Mouse (Mus musculus) T-helper 2 cell (primary cell): Measurements from ENCODE around the gene Znrf2.
"Not testable (repeated sequence)": the region's sequence is repeated elsewhere in the genome, so short reads cannot be mapped to it uniquely, and the experiment has no call there.

Source experiments
- in situ Hi-C: fragments of 300-600 bp; cut with MboI, MseI; formaldehyde crosslinking; loops from one replicate; pipeline ENCODE4 v1.15.1; 2025; ENCODE audit warnings: high pct_unique_total_duplicates

The Znrf2 gene

DNA sequence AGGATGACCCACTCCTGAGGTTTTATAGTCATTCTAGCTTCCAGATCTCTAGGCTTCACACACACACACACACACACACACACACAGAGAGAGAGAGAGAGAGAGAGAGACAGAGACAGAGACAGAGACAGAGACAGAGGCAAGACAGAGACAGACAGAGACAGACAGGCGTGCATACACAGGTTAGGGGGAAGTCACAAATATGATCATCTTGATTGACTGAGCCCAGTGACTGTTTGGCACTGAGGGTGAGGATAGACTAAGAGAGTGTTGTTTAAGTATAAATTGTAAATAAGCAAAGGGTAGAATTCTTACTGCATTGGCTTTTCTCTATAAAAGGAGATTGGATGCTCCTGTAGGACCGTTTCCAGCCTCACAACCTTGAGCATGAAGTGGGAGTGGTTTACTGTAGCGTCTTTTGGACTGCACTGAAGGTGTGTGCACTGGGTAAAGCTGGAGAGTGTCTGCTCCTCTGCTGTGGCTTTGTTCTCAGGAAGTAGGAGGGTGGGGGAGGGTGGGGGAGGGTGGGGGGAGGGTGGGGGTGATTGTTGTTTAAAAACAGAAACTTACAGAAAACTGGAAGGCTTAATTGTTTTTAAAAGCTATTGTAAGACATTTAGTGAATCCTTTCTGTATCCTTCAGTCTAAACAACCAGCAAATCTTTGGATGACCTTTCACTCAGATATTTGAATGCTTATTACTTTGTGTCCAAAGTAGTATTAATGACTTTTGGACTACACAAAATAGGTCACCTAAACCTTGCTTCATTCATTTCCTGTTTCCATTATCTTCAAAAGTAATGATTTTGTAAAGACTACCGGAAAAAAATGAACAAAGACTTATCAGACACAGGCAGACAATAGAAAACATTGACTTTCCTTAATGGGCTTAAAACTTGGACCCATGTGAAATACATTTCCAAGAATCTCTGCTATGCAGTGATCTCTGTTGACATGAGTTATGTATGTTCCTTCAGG is 32.8 kb downstream of the Znrf2 start:
- in situ Hi-C loops = no loop called here

DNA sequence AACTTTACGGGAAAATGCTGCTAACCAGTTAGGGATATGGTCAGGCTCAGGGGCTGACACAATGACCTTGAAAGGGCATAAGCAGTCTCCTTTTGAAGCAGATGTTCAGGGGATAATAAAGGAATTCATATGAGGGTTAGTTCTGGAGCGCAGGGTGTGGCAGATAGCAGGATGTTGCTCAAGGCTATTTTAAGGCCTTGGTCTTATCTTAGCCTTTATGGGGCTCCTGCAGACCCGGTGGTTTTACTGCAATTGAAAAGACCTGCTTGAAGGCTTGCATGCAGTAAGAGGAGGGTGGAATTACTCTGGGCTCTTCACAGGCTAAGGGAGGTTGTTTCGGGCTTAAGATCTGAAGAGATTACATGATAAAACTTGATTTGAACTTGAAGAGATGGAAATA is 35.1 kb downstream of the Znrf2 start:
- in situ Hi-C loops = no loop called here

DNA sequence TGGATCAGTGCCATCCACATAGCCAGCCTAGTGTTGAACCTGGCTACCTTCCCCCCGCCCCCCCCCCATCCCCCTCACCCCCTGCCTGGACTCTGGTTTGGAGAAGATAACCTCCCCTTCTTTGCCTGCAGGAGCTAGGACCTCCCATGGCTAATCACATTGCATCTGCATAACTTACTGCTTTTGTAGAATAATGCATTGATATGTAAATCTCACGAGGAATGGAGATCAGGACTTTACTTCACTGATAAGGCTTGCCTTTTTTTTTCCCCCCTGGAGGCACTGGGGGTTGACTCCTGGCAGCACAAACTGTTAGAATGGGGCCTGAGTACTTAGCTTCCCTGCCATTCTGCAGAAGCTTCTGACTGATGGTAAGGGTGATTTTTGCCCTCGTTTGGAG is 36.0 kb downstream of the Znrf2 start:
- in situ Hi-C loops = no loop called here

GRCm38 (mm10) chr6:54854859-54855258 is 38.1 kb downstream of the Znrf2 start:
- in situ Hi-C loops = no loop called here

DNA sequence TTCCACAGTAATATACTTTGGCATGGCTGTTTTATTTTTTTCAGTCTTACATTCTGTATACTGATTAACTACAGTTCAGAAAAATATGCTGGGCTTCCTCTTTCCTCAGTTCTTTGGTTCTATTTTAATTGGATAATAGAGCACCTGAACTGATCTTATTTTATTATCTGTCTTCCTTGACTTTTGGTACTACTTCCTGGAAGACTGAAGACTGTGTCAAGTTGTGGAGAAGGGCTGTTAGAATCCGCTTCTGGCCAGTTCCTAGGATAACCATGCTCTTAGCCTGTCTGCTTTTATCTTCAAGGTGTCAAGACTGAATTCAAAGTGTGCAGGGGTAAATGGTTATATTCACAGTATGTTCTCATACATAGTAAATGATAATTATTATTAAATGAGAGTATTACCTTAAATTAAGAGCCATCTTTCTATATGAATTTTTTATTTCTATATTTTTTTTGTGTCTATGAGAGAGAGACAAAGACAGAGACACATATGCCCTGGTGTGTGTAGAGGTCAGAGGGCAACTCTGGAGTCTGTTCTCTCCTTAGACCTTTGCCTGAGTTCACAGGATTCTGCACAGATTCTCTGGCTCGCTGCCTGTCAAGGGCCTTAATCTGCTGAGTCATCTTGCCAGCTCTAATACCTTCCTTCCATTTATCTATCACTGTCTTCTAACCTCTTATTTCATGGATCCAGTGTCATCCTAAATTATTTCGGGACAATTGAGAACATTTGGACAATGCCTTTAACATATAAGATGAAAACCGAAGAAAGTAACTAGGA is 39.3 kb downstream of the Znrf2 start:
- in situ Hi-C loops = no loop called here

DNA sequence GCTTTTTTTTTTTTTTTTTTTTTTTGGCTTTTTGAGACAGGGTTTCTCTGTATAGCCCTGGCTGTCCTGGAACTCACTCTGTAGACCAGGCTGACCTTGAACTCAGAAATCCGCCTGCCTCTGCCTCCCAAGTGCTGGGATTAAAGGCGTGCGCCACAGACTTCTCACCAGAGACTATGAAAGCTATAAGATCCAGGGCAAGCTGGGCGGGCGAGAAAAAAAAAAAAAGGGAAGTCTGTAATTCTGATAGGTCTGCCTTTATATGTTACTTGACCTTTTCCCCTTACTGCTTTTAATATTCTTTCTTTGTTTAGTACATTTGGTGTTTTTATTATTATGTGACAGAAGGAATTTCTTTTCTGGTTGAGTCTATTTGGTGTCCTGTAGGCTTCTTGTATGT is 42.4 kb downstream of the Znrf2 start:
- in situ Hi-C loops = not testable (repeated sequence)

GRCm38 (mm10) chr6:54860180-54860579 is 43.5 kb downstream of the Znrf2 start:
- in situ Hi-C loops = no loop called here

GRCm38 (mm10) chr6:54866731-54867410 is 50.2 kb downstream of the Znrf2 start:
- in situ Hi-C loops = no loop called here

GRCm38 (mm10) chr6:54867411-54867745 is 50.7 kb downstream of the Znrf2 start:
- in situ Hi-C loops = no loop called here

DNA sequence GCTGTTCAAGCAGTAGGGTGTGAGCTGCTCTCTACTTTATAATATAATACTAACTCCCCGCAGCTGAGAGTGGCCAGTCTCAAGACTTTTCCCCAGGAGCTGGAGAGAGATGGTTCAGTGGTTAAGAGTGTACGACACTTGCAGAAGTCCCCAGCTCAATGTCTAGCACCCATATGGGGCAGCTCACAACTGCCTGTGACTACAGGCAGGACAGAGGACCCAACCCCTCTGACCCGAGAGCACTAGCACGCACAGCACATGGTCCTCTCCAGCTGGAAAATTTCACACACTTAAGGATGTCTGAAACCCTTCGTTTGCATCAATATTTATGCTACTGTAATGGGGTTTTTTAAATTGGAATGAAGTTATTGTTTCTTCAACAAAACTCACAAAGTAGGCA is 56.3 kb downstream of the Znrf2 start:
- in situ Hi-C loops = no loop called here

DNA sequence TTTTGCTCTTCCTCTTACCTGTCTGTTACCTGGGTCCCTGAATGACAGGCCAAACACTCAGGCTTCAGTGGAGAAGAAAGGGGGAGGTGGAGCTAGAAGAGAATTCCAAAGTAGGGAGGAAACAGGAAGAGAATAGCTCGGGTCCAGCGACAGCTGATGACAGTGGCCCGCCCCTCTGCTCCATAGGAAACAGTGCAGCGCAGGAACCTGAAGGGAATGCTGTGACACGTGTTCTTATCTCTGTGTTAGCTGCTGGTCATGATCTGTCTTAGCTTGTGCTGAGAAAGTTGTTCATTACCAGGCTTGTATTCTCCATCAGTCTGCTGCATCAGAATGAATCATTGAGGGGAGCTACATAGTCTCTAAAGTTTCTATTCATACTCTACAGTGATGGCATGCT is 60.1 kb downstream of the Znrf2 start:
- in situ Hi-C loops = no loop called here

DNA sequence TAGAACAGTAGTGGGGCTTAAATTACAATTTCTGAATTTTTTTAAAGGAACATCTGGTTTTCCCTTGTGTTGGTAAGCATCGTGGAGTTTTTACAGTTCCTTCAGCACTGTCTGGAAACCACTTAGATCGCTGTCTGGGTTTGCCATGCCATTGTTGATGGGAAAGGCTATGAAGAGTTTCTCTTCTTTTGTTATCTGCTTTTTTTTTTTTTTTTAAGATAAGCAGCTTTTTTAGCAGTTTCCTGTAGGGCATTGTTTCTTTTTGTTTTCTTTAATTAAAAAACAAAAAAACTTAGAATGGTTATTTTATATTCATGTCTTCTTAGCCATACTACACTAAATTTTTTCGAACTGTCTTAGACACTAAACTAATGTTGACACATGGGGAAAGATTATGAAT is 60.9 kb downstream of the Znrf2 start:
- in situ Hi-C loops = no loop called here

DNA sequence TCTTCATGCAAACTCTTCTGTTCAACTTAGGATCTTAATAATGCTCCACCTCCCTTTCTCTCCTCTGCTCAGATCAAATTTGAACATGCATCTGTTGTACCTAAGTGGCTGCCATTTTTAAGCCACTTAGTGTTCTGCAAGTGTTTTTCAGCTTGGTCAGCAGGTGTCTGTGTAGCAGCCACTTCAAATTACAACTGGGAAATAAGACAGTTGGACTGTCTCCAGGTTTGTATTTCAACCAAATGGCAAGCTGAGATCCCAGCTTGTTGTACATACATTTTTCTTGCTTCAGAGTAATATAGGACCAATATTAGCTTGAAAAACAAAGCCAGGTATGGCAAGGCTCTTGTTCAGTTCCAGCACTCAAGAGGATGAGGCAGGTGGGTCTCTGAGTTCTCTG is 61.8 kb downstream of the Znrf2 start:
- in situ Hi-C loops = no loop called here

DNA sequence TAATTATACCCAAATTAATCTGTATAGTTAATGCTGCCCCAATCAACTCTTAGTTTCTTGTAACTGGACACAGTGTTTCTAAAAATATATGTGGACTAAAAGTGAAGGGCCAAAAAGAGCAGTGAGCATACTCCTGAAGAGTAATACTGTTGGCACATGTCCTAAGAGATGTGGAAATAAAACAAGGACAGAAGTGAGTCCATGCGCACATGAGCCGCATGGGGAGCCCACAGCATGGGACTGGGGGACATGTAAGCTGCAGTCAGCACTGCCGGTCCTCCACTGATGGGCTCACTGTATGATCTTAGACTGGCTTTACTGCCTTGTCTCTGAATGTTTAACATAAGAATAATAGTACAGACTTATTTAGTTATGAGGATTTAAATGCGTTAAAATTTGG is 63.4 kb downstream of the Znrf2 start:
- in situ Hi-C loops = no loop called here

GRCm38 (mm10) chr6:54883424-54883823 is 66.7 kb downstream of the Znrf2 start:
- in situ Hi-C loops = no loop called here

DNA sequence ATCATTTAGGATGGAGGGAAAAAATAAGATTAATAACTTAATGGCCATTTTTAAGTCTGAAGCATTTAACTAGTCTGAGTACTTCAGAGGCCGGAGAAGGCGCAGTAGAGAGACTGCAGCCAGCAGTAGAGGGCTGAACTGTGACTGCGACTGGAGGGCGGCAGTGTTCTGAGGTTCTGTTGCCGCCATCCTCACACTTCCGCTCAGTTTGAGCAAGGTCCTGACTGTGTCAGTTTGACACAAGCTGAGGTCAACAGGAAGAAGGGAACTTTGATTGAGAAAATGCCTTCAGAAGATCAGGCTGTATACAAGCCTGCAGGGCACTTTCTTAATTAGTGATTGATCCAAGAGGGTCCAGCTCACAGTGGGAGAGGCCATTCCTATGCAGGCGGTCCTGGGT is 69.5 kb downstream of the Znrf2 start:
- in situ Hi-C loops = no loop called here

DNA sequence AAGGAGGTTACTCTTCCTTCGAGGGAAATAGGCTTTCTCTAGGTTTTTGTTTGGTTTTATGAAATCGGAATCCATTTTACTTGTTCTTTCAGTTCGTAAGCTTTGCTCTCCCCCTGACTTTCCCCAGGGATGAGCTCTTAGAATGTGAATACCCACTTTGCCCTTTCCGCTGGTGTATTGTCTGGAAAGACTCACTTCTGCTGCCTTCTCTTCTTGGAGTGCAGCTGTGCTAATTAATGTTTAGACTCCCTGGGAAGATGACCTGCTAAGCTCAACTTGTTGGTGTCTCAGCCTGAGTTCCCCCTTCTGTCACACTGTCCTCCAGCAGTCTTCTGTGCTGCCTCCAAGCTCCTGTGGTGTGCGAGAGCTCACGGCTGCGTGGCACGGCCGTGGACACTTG is 73.5 kb downstream of the Znrf2 start:
- in situ Hi-C loops = no loop called here

GRCm38 (mm10) chr6:54891384-54891783 is 74.7 kb downstream of the Znrf2 start:
- in situ Hi-C loops = no loop called here

DNA sequence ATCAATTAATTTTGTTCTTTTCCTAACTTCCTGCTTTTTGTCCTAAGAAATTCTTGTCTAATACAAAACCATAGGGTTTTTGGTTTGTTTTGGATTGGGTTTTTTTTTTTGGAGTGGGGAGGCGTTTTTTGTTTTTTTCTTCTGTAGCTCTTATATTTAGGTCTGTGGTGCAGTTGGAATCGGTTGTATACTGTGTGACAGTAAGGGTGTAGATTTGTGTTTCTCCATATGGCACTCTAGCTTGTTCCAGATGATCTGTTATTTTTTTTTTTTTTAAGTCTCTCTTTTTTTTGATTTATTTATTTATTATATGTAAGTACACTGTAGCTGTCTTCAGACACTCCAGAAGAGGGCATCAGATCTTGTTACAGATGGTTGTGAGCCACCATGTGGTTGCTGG is 83.5 kb downstream of the Znrf2 start:
- in situ Hi-C loops = no loop called here

DNA sequence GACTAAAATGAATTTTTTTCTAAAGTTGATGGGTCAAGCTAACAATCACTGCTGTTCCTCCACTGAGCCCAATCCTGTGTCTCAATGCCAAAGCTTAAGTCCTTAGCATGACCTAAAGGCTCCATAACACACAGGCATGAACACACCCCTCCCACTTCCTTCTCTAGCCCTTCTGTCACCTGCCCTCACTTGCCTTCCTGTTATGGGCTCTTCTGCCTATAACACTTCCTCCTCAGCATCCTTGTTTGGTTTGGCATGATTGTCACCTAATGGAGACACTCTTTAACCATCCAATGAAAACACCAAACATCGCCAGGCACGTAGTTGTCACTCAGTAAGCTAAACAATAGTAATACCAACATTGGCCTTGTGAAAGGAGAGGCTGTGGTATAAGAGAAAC is 85.8 kb downstream of the Znrf2 start:
- in situ Hi-C loops = no loop called here

DNA sequence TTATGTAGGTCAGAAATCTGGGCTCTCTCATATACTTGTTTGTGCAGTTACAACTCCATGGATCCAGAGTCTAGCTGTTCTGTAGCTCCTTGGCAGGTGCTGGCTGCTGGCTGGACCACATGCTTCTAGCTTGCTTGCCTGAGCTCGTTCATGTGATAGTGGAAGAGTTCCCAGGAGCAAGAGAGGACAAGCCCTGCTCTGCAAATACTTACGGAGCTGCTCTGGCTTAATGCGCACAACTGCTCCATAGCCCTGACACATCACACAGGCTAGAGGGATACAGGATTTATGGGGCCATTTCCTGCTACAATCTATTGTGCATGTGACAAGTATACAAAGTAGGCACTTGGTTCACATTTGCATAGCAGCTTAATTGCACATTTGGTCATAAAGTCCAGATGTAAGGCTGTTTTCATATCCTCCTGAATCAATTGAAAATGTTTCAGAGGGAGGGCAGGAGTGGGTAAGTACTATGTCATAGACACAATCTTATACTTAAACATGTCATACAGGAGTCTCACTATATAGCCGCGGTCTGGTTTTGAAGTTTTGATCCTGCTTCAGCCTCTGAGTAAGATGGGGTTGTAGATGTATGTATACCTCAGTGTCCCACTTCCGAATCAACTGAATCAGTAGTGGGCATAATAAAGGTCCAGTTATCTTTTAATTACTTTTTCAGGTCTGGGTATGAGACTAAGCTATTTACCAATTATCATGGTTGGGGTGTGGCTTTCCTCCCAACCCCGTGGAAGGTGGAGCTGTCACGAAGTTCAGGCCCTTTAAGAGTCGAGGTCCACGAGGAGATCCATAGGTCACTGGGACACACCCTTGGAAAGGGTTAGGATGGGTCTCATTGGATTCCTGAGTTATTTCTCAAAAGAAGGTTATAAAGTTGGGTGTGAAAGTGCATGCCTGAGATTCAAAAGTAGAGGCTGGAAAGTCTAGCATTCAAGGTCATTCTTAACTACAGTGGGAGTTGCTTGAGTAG is 89.6 kb downstream of the Znrf2 start:
- in situ Hi-C loops = no loop called here
